Mouse (Mus musculus) liver, embryonic 14.5 days (tissue): ENCODE results near the gene Hbb-bh2. TPM values are rescaled to one million over a fixed set of nuclear protein-coding genes. Genes with fewer than 3 reads are reported as not detected.

Experiments
- ATAC-seq: fragments of 200-750 bp; cut with Nextera tagmentation; 2 replicates; pipeline ENCODE4 v1.8.0; 2017; ENCODE audit warnings: moderate number of reproducible peaks, mild to moderate bottlenecking, moderate library complexity; ENCODE audit not compliant: insufficient read depth
- DNase-seq, 3 experiments: peaks; one replicate each; pipeline ENCODE4 v3.0.0-alpha.2; 2012 to 2013; ENCODE audit warnings: low read depth in 3 of 3, low spot score in 3 of 3
- H3K27ac ChIP-seq: fragments of 300-500 bp; sonication (generic); 2 replicates; pipeline ENCODE4 v1.5.1; 2014; ENCODE audit warnings: moderate library complexity, mild to moderate bottlenecking, control low read depth, inconsistent platforms
- H3K27me3 ChIP-seq: fragments of 300-500 bp; sonication (generic); 2 replicates; pipeline ENCODE4 v1.6.1; 2014; ENCODE audit warnings: mild to moderate bottlenecking, low read length, moderate library complexity; ENCODE audit not compliant: control insufficient read depth, insufficient read depth
- H3K36me3 ChIP-seq: fragments of 300-500 bp; sonication (generic); replicated peaks from 2 replicates; pipeline ENCODE4 v1.6.1; 2014; ENCODE audit warnings: low read depth; ENCODE audit not compliant: control insufficient read depth, insufficient read depth
- H3K4me1 ChIP-seq, 2 experiments: fragments of 200-500 bp in 1 of 2; fragments of 300-500 bp in 1 of 2; sonication (generic) in 1 of 2; replicated peaks; 2 replicates each; pipeline ENCODE4 v1.6.1; 2012 to 2014; ENCODE audit warnings: antibody characterized with exemption in 1 of 2, inconsistent platforms in 1 of 2, low read length in 1 of 2; ENCODE audit not compliant: control insufficient read depth in 2 of 2, insufficient read depth in 2 of 2
- H3K4me2 ChIP-seq: fragments of 300-500 bp; sonication (generic); 2 replicates; pipeline ENCODE4 v1.6.1; 2014; ENCODE audit warnings: low read depth, mild to moderate bottlenecking, control low read depth, moderate library complexity
- H3K4me3 ChIP-seq, 2 experiments: fragments of 200-500 bp in 1 of 2; fragments of 300-500 bp in 1 of 2; sonication (generic) in 1 of 2; 2 replicates each; pipeline ENCODE4 v1.5.1; 2012 to 2014; ENCODE audit warnings: low read depth in 2 of 2, low read length in 2 of 2, mild to moderate bottlenecking in 2 of 2, control low read depth in 1 of 2, inconsistent platforms in 1 of 2, moderate library complexity in 1 of 2; ENCODE audit not compliant: insufficient read depth in 1 of 2
- H3K9ac ChIP-seq: fragments of 300-500 bp; sonication (generic); replicated peaks from 2 replicates; pipeline ENCODE4 v1.6.1; 2014; ENCODE audit warnings: mild to moderate bottlenecking, control low read depth, moderate library complexity
- H3K9me3 ChIP-seq: fragments of 300-500 bp; sonication (generic); 2 replicates; pipeline ENCODE4 v1.6.1; 2016; ENCODE audit warnings: low read length, mixed read lengths; ENCODE audit not compliant: control insufficient read depth
- CTCF ChIP-seq: IDR thresholded peaks from 2 replicates; pipeline ENCODE4 v1.5.1; 2016; ENCODE audit warnings: antibody characterized with exemption, low read depth, control low read depth
- EP300 ChIP-seq: IDR thresholded peaks from 2 replicates; pipeline ENCODE4 v1.6.1; 2016; ENCODE audit warnings: antibody characterized with exemption, low read depth
- WGBS: fragments of 180-500 bp; shearing (Covaris S2); extraction: QIAGEN DNeasy Blood & Tissue Kit; methylation state at CpG from one replicate; pipeline ENCODE4 v1.1.7; 2014; ENCODE audit not compliant: insufficient replicate concordance; 5-methylcytosine and 5-hydroxymethylcytosine counted together
- polyA plus RNA-seq, 2 experiments: library from polyadenylated mRNA; depleted of rRNA in 1 of 2; stranded (reverse) in 1 of 2; unstranded in 1 of 2; fragments of >200 nt; fragmentation: Nextera tagmentation in 1 of 2; extraction: Ambion mirVana in 1 of 2; gene quantifications; 2 replicates each; pipeline versions ENCODE4 v1.2.1 to v1.2.3; 2012 to 2014

Gene Hbb-bh2
- polyA plus RNA-seq, 2 experiments = 0.36 TPM; not detected in 1

DNA sequence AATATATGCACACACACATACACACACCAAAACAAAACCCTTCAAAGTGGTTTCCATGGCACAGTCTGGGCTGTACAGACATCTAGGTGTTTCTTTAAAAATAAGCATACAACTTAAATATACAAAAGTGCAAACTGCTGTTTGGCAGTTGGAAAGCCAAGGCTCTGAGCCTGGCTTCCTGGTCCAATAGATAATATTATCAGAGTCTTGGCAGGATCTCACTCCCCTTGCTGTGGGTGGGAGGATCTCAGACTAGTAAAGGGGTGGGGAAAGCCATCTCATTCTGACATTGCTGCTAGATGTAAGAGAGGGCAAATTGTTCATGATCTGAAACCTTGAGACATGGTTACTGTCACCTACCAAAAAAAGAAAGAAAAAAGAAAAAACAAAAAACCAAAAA, 30.3 kb upstream of the Hbb-bh2 start:
- ATAC-seq (peak; percentile 88), DNase-seq (peak in 2 of 3 experiments; percentile 92)
- Histone ChIP-seq H3K4me1 (peaks cover 62 to 63% of the 10 kb centered on the region in 2 experiments), H3K36me3 (no peaks in the 10 kb centered on the region), H3K9me3 (no peaks in the 10 kb centered on the region), H3K4me3 (peak overlapping the region in 1 of 2 experiments; percentile 20; a peak in 2 of 4 replicates), H3K4me2 (peak overlapping the region; percentile 67), H3K27ac (peak overlapping the region; percentile 99), H3K9ac (peak overlapping the region; percentile 87), H3K27me3 (no peaks in the 10 kb centered on the region)
- TF ChIP-seq EP300 (peak; percentile 99), CTCF (no peak)

DNA sequence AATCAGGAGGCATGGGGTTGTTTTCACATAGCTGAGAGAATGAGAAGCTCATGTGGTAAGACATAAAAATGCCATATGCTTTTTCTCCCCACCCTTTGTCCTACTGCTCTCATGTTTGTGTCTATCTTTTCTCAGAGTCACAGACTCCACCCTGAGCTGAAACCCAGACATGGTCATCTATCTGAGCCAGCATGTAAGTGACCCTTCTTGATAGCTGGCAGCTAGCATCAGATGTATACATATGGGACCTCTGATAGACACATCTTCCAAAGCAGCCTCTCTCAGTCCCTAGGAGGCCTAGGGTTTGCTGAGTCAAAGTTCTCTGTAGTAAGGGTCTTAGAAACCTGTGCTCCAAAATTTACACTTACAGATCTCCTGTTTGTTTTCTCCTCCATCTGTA, 25.4 kb upstream of the Hbb-bh2 start:
- Histone ChIP-seq H3K27ac (peak overlapping the region; percentile 98), H3K27me3 (no peaks in the 10 kb centered on the region), H3K4me1 (peaks cover 71 to 76% of the 10 kb centered on the region in 2 experiments), H3K36me3 (no peaks in the 10 kb centered on the region), H3K4me2 (peak overlapping the region; percentile 58), H3K9me3 (no peaks in the 10 kb centered on the region), H3K4me3 (peak overlapping the region in 1 of 2 experiments; percentile 15; a peak in 3 of 4 replicates), H3K9ac (peak overlapping the region; percentile 82)
- peak in 2 of 3 experiments; percentile 88 to 94 for DNase-seq
- 0 out of 2 replicates have a peak, but pooled peaks have one; percentile 4 for TF ChIP-seq CTCF
- TF ChIP-seq EP300 = peak; percentile 99
- ATAC-seq = peak; percentile 87

DNA sequence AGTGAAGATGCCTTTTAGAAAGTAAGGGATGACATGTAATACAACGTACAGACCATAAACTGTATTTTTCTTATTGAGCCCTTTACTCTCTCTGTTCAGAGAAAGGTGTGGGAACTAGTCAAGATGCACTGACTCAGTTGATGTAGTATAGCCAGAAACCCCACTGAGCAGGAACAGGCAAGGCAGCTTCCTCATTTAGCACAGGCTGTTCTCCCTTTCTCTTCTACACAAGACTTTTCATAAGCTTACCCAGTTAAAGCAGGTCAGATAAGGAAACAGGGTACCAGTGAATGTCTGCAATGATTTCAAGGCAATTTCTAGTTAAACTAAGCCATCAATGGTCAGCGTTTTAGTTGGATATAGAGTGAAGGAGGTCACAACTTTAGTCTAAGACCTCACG, 21.2 kb upstream of the Hbb-bh2 start:
- TF ChIP-seq CTCF = no peak
- TF ChIP-seq EP300 = no peak
- Histone ChIP-seq H3K36me3 (no peaks in the 10 kb centered on the region), H3K4me3 (no peak overlapping the region), H3K27ac (peak overlapping the region; percentile 98), H3K4me1 (peaks cover 55 to 66% of the 10 kb centered on the region in 2 experiments), H3K4me2 (peak overlapping the region; percentile 52), H3K9me3 (no peaks in the 10 kb centered on the region), H3K9ac (peak overlapping the region; percentile 73), H3K27me3 (no peaks in the 10 kb centered on the region)
- WGBS = 39% methylated on average over 3 of the region's 3 CpGs
- DNase-seq (no peak), ATAC-seq (no peak)

DNA sequence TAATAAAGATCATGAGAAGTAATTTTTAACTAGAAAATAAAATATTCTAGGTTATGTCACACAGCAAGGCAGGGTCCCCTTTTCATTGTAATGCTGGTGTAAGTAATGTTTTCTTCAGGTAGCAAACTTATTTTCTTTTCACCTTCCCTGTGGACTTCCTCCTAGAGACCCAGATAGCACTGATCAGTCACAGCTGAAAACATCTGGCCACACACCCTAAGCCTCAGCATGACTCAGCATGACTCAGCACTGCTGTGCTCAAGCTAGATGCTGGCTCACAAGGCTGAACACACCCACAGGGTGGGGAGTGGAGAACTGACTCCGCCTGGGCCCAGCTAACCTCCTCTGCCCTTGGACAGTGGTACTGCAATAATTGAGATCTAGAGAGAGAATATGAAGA, 20.5 kb upstream of the Hbb-bh2 start:
- peak; percentile 82 for ATAC-seq
- Histone ChIP-seq H3K27me3 (no peaks in the 10 kb centered on the region), H3K4me1 (peaks cover 49 to 60% of the 10 kb centered on the region in 2 experiments), H3K36me3 (no peaks in the 10 kb centered on the region), H3K9me3 (no peaks in the 10 kb centered on the region), H3K27ac (peak overlapping the region; percentile 98), H3K4me3 (no peak overlapping the region), H3K4me2 (peak overlapping the region; percentile 70), H3K9ac (peak overlapping the region; percentile 84)
- WGBS = 9% methylated on average over 1 of the region's 1 CpGs
- DNase-seq = peak; percentile 94 to 100 (median 100)
- TF ChIP-seq EP300 = peak; percentile 99
- peak; percentile 78 for TF ChIP-seq CTCF

DNA sequence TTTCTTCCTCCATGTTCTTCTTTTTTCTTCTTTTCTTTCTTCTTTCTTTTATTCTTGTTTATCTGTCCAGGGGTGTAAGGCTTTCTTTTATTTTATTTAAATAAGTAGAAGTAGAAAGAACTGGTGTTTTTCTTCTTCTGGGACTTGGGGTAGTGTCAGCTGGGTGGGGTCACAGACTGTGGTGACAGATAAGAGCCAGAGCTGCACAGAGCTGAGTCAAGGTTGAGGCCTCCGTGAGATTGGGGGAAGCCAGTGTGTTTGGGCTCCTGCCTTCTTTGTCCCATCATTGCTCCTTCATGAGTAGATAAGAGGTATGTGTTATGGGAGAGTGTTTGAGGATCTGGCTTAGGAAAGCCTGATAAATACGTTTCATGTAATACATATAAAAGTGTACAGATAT, 18.8 kb upstream of the Hbb-bh2 start:
- ATAC-seq (peak; percentile 86), DNase-seq (peak in 2 of 3 experiments; percentile 94 to 95)
- no peaks in the 10 kb centered on the region for H3K27me3 ChIP-seq
- H3K4me3 ChIP-seq = peak overlapping the region in 1 of 2 experiments; percentile 26; a peak in 2 of 4 replicates
- peak overlapping the region; percentile 98 for H3K27ac ChIP-seq
- no peaks in the 10 kb centered on the region for H3K9me3 ChIP-seq
- peak overlapping the region; percentile 70 for H3K4me2 ChIP-seq
- peaks cover 50 to 58% of the 10 kb centered on the region in 2 experiments for H3K4me1 ChIP-seq
- peak overlapping the region; percentile 77 for H3K9ac ChIP-seq
- H3K36me3 ChIP-seq = no peaks in the 10 kb centered on the region
- TF ChIP-seq EP300 (peak; percentile 97), CTCF (no peak)
- WGBS = 7% methylated on average over 2 of the region's 2 CpGs
